Mouse (Mus musculus) heart, embryonic 14.5 days (tissue): ENCODE data around the gene Ckap5. TPM values are rescaled to one million over a fixed set of nuclear protein-coding genes. Genes with fewer than 3 reads are reported as not detected.

ENCODE experiments used
- ATAC-seq: fragments of 200-750 bp; cut with Nextera tagmentation; 2 replicates; pipeline ENCODE4 v1.8.0; 2017; ENCODE audit warnings: low read depth, moderate TSS enrichment; ENCODE audit not compliant: insufficient number of reproducible peaks, insufficient read depth, low FRiP score
- H3K27ac ChIP-seq, 2 experiments: fragments of 200-500 bp in 1 of 2; fragments of 300-500 bp in 1 of 2; sonication (generic) in 1 of 2; replicated peaks in 1 of 2; 2 replicates each; pipeline ENCODE4 v1.5.1; 2012 to 2014; ENCODE audit warnings: low read depth in 2 of 2, low read length in 2 of 2, control low read depth in 1 of 2, mild to moderate bottlenecking in 1 of 2, mixed read lengths in 1 of 2; ENCODE audit not compliant: control insufficient read depth in 1 of 2, insufficient read depth in 1 of 2
- H3K27me3 ChIP-seq: fragments of 300-500 bp; sonication (generic); 2 replicates; pipeline ENCODE4 v1.6.1; 2014; ENCODE audit warnings: mild to moderate bottlenecking, low read length, control low read depth; ENCODE audit not compliant: control insufficient read depth, insufficient read depth
- H3K36me3 ChIP-seq: fragments of 300-500 bp; sonication (generic); 2 replicates; pipeline ENCODE4 v1.6.1; 2014; ENCODE audit warnings: mild to moderate bottlenecking, control low read depth, low read length, mixed read lengths; ENCODE audit not compliant: control insufficient read depth, insufficient read depth
- H3K4me1 ChIP-seq, 2 experiments: fragments of 200-500 bp in 1 of 2; fragments of 300-500 bp in 1 of 2; sonication (generic) in 1 of 2; 2 replicates each; pipeline ENCODE4 v1.6.1; 2012 to 2014; ENCODE audit warnings: low read length in 2 of 2, control low read depth in 1 of 2, mixed read lengths in 1 of 2; ENCODE audit not compliant: control insufficient read depth in 2 of 2, insufficient read depth in 2 of 2
- H3K4me2 ChIP-seq: fragments of 300-500 bp; sonication (generic); 2 replicates; pipeline ENCODE4 v1.6.1; 2014; ENCODE audit warnings: mild to moderate bottlenecking, low read length
- H3K4me3 ChIP-seq, 2 experiments: fragments of 200-500 bp in 1 of 2; fragments of 300-500 bp in 1 of 2; sonication (generic) in 1 of 2; 2 replicates each; pipeline ENCODE4 v1.5.1; 2012 to 2014; ENCODE audit warnings: low read length in 2 of 2, mild to moderate bottlenecking in 2 of 2, control low read depth in 1 of 2, low read depth in 1 of 2, moderate library complexity in 1 of 2; ENCODE audit not compliant: control insufficient read depth in 1 of 2, insufficient read depth in 1 of 2
- H3K9ac ChIP-seq: fragments of 300-500 bp; sonication (generic); 2 replicates; pipeline ENCODE4 v1.6.1; 2014; ENCODE audit warnings: mild to moderate bottlenecking, low read length
- H3K9me3 ChIP-seq: fragments of 300-500 bp; sonication (generic); 2 replicates; pipeline ENCODE4 v1.6.1; 2016; ENCODE audit warnings: low read length, control low read depth; ENCODE audit not compliant: control insufficient read depth
- WGBS: fragments of 180-500 bp; shearing (Covaris S2); extraction: QIAGEN DNeasy Blood & Tissue Kit; methylation state at CpG from one replicate; pipeline ENCODE4 v1.1.7; 2014; 5-methylcytosine and 5-hydroxymethylcytosine counted together
- polyA plus RNA-seq: library from polyadenylated mRNA; unstranded; fragments of >200 nt; fragmentation: Nextera tagmentation; extraction: Ambion mirVana; gene quantifications from 2 replicates; pipeline ENCODE4 v1.2.1, GENCODE M21; 2014

The Ckap5 gene
- polyA plus RNA-seq, 1 experiment from 2014 or later: 68.2 TPM

- no peak for ATAC-seq
- Histone ChIP-seq H3K36me3 (peaks cover 92% of the 10 kb centered on the region), H3K9me3 (no peaks in the 10 kb centered on the region), H3K27me3 (no peaks in the 10 kb centered on the region), H3K4me2 (no peak overlapping the region), H3K9ac (no peak overlapping the region), H3K4me1 (peaks cover 4 to 5% of the 10 kb centered on the region in 2 experiments; a peak in 3 of 4 replicates), H3K27ac (no peak overlapping the region), H3K4me3 (no peak overlapping the region)
- WGBS: 86% methylated on average over 8 of the region's 8 CpGs
Observed at GRCm38 (mm10) chr2:91669326-91669725, 142.8 kb downstream of the Ckap5 start.

GRCm38 (mm10) chr2:91670038-91670437 lies 143.5 kb downstream of the Ckap5 start:
- Histone ChIP-seq H3K36me3 (peaks cover 93% of the 10 kb centered on the region), H3K4me2 (no peak overlapping the region), H3K9me3 (no peaks in the 10 kb centered on the region), H3K4me1 (peaks cover 4 to 5% of the 10 kb centered on the region in 2 experiments; a peak in 3 of 4 replicates), H3K27me3 (no peaks in the 10 kb centered on the region), H3K27ac (no peak overlapping the region), H3K9ac (no peak overlapping the region), H3K4me3 (no peak overlapping the region)
- ATAC-seq: no peak
- 91% methylated on average over 6 of the region's 6 CpGs for WGBS

Other genes with a start within 250 kb of the Ckap5 start
- 42.1 and 46.3 TPM in 2 replicates for gene 1110051M20Rik, start 82.1 kb upstream of the Ckap5 start, polyA plus RNA-seq
- 3.5 and 3.8 TPM in 2 replicates for gene Lrp4, start 69.3 kb upstream of the Ckap5 start, polyA plus RNA-seq
- gene F2, start 109.7 kb downstream of the Ckap5 start, polyA plus RNA-seq: 0.13 and 0.23 TPM in 2 replicates
- 3.6 and 4.8 TPM in 2 replicates for gene Zfp408, start 123.0 kb downstream of the Ckap5 start, polyA plus RNA-seq
- 144 and 149 TPM in 2 replicates for gene Arhgap1, start 123.1 kb downstream of the Ckap5 start, polyA plus RNA-seq
- 28.7 and 29.0 TPM in 2 replicates for gene Atg13, start 183.8 kb downstream of the Ckap5 start, polyA plus RNA-seq
- 9.9 and 12.7 TPM in 2 replicates for gene Harbi1, start 184.1 kb downstream of the Ckap5 start, polyA plus RNA-seq
- gene Ambra1, start 203.4 kb downstream of the Ckap5 start, polyA plus RNA-seq: 10.5 and 11.6 TPM in 2 replicates